Mouse (Mus musculus) limb, embryonic 10.5 days (tissue): Measurements from ENCODE around the gene L1td1. TPM values are rescaled to one million over a fixed set of nuclear protein-coding genes. Genes with fewer than 3 reads are reported as not detected.

Source experiments
- DNase-seq: peaks from one replicate; pipeline ENCODE4 v3.0.0-alpha.2; 2017; ENCODE audit warnings: low spot score
- H3K27ac ChIP-seq: fragments of 300-500 bp; sonication (generic); 2 replicates; pipeline ENCODE4 v1.5.1; 2016; ENCODE audit warnings: mild to moderate bottlenecking
- H3K27me3 ChIP-seq: fragments of 300-500 bp; sonication (generic); 2 replicates; pipeline ENCODE4 v1.6.1; 2016; ENCODE audit warnings: low read depth, mild to moderate bottlenecking; ENCODE audit not compliant: poor library complexity, severe bottlenecking
- H3K36me3 ChIP-seq: fragments of 300-500 bp; sonication (generic); 2 replicates; pipeline ENCODE4 v1.6.1; 2016; ENCODE audit warnings: mild to moderate bottlenecking, moderate library complexity
- H3K4me1 ChIP-seq: fragments of 300-500 bp; sonication (generic); 2 replicates; pipeline ENCODE4 v1.6.1; 2016
- H3K4me3 ChIP-seq: fragments of 300-500 bp; sonication (generic); 2 replicates; pipeline ENCODE4 v1.5.1; 2016; ENCODE audit warnings: mild to moderate bottlenecking, moderate library complexity
- H3K9me3 ChIP-seq: fragments of 300-500 bp; sonication (generic); replicated peaks from 2 replicates; pipeline ENCODE4 v1.6.1; 2016; ENCODE audit warnings: mild to moderate bottlenecking
- WGBS: fragments of 180-500 bp; shearing (Covaris S2); methylation state at CpG from one replicate; pipeline ENCODE4 v1.1.7; 2016; 5-methylcytosine and 5-hydroxymethylcytosine counted together
- polyA plus RNA-seq: library from polyadenylated mRNA; unstranded; fragments of >200 nt; fragmentation: Nextera tagmentation; extraction: Ambion mirVana; gene quantifications from 2 replicates; pipeline ENCODE4 v1.2.1, GENCODE M21; 2016

Gene L1td1
- polyA plus RNA-seq, 1 experiment from 2014 or later, result 0.61 TPM

DNA sequence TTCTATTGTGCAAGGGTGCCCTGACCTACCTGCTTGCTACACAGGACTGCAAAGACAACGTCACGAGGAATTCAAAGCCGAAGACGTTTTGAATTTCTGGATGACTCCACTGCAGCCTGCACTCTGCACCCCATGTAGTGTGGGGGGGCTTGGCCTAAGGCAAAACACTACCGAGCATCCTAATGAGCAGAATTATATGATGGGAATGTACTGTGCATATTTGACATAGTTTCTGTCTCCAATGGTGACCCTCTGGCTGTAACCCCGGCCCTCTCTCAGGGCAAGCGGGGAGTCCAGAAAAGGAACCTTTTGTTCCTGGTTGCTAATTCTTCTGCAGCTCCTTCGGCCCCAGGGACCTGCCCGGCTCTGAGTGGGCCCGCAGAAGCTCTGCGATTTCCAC lies 29.6 kb downstream of the L1td1 start:
- Histone ChIP-seq H3K9me3 (no peaks in the 10 kb centered on the region), H3K4me1 (no peaks in the 10 kb centered on the region), H3K4me3 (no peak overlapping the region), H3K36me3 (peaks cover 59% of the 10 kb centered on the region), H3K27ac (no peak overlapping the region), H3K27me3 (no peaks in the 10 kb centered on the region)
- DNase-seq, result no peak
- WGBS, result 79% methylated on average over 11 of the region's 11 CpGs

DNA sequence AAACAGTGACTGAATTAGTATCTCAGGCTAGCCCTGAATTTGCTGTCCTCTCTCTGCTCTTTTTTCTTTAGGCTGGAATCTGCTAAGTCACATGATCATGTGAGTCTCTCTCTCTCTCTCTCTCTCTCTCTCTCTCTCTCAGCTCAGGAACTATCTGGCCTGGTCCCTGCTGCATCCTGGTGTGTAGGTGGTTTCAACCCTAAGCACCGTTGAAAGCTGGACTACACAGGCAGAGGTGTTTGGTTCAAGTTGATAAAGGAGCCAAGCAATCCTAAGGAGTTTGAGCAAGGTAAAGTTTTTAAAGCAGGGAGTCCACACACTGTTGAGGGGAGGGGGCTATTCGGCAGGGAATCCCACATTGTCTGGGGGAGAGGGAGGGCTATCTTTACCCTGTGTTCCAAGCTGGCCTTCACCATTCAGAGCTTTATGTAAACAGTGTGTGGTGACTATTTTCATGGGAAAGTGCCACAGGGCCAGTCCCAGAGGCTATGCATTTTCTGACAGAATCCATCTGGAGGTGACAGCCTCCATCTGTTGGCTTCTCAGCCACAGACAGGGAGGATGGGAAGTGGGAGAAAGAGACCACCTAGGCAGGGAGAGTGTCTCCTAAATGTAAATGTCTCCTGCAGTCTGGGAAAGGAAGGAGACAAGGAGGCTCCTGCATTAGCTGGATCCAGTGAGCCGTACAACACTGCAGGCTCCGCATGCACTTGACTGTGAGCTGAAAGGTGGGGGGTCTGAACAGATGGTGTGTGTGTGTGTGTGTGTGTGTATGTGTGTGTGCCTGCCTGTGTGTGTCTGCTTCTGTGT lies 31.7 kb downstream of the L1td1 start:
- Histone ChIP-seq H3K4me3 (no peak overlapping the region), H3K27me3 (no peaks in the 10 kb centered on the region), H3K36me3 (peaks cover 71% of the 10 kb centered on the region), H3K27ac (0 out of 2 replicates have a peak overlapping the region, but pooled peaks have one; percentile 26), H3K9me3 (no peaks in the 10 kb centered on the region), H3K4me1 (no peaks in the 10 kb centered on the region)
- no peak for DNase-seq
- 69% methylated on average over 4 of the region's 4 CpGs for WGBS

DNA sequence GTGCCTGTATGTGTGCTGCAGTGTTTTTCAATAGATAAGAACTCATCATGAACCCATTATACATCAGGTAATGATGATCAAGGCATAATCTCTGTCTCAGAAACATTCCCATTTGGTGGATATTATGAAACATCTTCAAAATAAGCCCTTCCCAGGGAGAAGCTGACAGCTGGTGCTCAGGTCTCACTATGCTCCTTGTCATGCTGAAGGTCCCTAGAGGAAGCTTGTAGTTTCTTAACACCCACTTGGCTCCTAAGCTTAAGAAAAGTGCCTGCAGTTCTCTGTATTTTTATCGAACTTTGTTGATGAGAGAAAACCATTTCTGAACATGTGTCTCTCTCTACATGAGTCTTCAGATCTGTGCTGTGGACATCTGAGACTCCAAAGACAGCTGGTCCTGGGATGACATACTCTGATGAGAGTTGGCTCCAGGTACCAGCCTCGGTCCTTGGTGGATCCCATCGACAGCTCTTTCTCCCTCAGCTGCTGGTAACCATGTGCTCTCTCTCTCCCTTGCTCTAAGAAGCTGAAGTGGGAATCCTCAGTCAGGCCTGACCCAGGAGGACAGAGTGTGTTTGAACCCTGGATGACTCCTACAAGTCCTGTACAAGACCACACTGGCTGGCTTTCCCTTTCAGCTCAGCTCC lies 32.5 kb downstream of the L1td1 start:
- 85% methylated on average over 3 of the region's 3 CpGs for WGBS
- DNase-seq, result no peak
- Histone ChIP-seq H3K9me3 (no peaks in the 10 kb centered on the region), H3K27me3 (no peaks in the 10 kb centered on the region), H3K4me3 (no peak overlapping the region), H3K27ac (no peak overlapping the region), H3K36me3 (peaks cover 77% of the 10 kb centered on the region), H3K4me1 (no peaks in the 10 kb centered on the region)

DNA sequence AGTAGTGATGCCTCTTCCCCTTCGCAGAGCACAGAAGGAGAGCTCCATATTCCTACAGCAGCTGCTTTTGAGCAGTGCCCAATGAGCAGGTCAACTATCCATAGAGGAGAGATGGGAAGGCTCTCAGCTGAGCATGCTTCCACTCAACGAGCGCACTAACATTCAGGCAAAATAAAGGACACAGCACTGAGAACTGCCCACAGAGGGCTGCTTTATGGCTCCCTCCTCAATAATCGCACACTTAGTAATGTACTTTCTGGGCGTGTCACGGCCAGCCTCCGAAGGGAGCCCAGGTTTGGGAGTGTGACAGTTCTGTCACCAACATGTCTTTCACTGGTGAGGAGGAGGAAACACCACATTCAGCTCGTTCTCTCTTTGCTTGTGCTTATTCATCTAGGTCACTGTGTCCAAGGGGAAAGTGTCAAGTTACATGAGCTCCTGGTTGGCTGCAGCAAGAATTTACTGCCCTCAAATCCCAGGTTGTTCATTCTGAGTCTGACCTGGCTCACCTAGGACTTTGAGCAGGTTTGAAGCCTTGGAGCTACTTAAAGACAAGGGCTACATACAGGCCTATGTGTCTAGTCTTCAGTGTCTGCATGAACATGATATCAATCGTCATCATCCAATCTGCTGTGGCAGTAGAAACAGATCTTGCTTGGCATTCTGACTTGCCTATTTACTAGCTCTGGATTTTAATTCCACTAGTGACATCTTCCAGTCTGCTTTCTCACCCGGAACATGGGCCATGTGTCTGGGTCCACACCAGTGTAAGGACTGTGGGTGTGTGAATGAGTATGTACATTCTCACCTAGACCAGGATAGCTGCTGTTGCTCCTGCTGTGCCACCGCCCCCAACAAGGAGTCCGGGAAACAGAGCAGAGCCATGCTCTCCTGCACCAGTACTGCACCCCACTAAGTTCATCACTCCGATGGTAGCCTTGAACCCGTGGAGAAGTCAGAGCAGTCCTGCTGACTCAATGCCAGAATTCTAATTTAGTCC lies 40.9 kb downstream of the L1td1 start:
- DNase-seq, result no peak
- Histone ChIP-seq H3K27me3 (no peaks in the 10 kb centered on the region), H3K4me3 (no peak overlapping the region), H3K27ac (peak overlapping the region; percentile 27; the same call in 1 of the 2 replicates), H3K36me3 (peaks cover 67% of the 10 kb centered on the region), H3K4me1 (peaks cover 15% of the 10 kb centered on the region), H3K9me3 (no peaks in the 10 kb centered on the region)
- WGBS, result 73% methylated on average over 14 of the region's 14 CpGs

DNA sequence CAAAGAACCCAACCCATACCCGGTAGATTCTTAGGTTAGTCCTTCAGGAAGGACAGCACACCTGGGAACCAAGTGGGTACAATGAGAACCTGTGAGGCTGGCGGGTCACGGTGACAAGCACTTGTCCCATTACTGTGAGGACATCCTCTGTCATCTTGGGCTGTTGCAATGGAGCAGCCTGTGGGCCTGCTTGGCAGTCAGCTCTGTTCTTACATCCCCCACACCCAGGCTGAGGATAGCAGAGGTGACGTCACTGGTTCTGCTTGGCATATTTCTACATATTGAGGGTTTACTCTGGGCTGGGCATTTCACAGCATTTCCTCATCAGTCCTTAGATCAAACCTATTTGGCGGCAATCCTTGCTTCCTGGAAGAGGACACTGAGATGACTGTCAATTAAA lies 47.3 kb downstream of the L1td1 start:
- no peak overlapping the region for H3K27ac ChIP-seq
- peaks cover 58% of the 10 kb centered on the region for H3K36me3 ChIP-seq
- no peak for DNase-seq
- peaks cover 28% of the 10 kb centered on the region for H3K4me1 ChIP-seq
- WGBS, result 91% methylated on average over 5 of the region's 5 CpGs
- no peaks in the 10 kb centered on the region for H3K9me3 ChIP-seq
- H3K4me3 ChIP-seq, result no peak overlapping the region
- H3K27me3 ChIP-seq, result no peaks in the 10 kb centered on the region

DNA sequence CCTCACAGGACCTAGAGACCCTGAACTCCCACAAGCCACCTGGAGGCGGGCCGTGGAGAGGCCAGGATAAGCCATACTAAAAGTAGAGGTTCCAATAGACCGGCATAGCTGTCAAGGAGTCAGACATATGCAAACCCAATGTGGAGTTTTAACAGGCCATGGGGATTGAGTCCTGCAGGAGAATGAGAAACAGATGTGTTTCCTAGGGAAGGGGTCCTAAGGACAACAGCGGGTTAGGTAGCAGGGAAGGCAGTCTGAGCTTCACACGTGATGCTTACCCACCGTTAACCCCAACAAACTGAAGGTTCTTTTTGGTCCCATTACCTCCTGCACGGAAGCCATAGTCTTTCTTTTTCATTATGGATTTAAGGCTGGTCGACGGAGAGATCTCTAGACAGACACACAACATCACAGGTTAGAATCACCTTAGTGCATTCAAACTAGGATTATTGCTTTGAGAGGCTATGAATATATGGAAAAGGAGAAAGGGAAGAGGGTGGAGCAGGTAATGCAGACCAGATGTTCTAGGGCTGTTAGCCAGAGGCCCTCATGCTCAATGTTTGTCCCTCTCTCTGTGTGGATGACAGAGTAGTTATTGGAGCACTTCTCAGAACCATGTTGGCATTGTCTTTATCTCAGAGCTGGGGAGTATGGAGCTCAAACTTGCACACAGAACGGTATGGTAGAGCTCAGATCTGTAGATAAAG lies 50.3 kb downstream of the L1td1 start:
- Histone ChIP-seq H3K27ac (peak overlapping the region; percentile 81), H3K9me3 (no peaks in the 10 kb centered on the region), H3K4me1 (peaks cover 51% of the 10 kb centered on the region), H3K4me3 (peak overlapping the region; percentile 6; the same call in 1 of the 2 replicates), H3K27me3 (peaks cover 7% of the 10 kb centered on the region; the same call in 1 of the 2 replicates), H3K36me3 (peaks cover 45% of the 10 kb centered on the region)
- 42% methylated on average over 10 of the region's 10 CpGs for WGBS
- peak; percentile 52 for DNase-seq

DNA sequence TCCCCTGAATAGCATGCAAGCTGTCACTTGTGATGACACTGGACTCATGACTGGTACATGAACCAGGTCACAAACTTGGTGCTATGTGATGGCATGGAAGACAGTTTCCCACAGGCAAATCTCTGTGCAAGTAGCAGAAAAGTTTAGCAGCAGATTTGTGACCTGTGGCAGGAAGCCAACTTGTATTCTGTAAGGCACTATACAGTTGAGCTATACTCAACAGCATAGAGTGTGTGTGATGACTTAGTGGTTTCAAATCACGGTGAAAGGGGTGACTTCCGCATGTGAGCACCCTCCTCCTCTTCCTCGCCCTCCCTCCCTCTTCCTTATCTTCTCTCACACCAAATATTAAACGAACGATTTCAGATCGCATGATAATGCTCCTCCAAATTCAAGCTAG lies 50.9 kb downstream of the L1td1 start:
- Histone ChIP-seq H3K9me3 (no peaks in the 10 kb centered on the region), H3K4me1 (peaks cover 51% of the 10 kb centered on the region), H3K27ac (peak overlapping the region; percentile 81), H3K27me3 (peaks cover 7% of the 10 kb centered on the region; the same call in 1 of the 2 replicates), H3K36me3 (peaks cover 41% of the 10 kb centered on the region), H3K4me3 (0 out of 2 replicates have a peak overlapping the region, but pooled peaks have one; percentile 6)
- WGBS, result 81% methylated on average over 6 of the region's 6 CpGs
- DNase-seq, result no peak

DNA sequence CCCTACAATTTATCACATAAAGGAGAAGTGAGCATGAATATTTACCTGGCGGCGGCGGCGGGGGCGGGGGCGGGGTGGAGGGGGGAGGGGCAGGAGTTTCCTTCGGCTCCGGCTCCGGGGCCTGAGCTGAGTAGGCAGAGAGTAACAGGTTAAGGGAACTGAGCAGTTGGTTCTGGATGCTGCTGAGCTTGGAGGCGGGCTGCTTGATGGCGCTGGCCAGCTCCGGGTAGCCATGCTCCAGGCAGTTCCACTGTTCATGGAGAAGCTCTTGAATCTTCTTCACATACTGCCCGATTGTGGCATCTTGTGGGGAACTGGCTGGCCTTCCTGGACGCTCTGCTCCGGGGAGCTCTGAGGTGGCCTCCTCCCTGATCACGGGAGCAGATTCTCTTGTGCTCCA lies 51.7 kb downstream of the L1td1 start:
- peak; percentile 37 for DNase-seq
- Histone ChIP-seq H3K27me3 (peaks cover 7% of the 10 kb centered on the region; the same call in 1 of the 2 replicates), H3K4me3 (no peak overlapping the region), H3K36me3 (peaks cover 39% of the 10 kb centered on the region), H3K4me1 (peaks cover 51% of the 10 kb centered on the region), H3K27ac (peak overlapping the region; percentile 81), H3K9me3 (no peaks in the 10 kb centered on the region)
- WGBS, result 9% methylated on average over 16 of the region's 16 CpGs

DNA sequence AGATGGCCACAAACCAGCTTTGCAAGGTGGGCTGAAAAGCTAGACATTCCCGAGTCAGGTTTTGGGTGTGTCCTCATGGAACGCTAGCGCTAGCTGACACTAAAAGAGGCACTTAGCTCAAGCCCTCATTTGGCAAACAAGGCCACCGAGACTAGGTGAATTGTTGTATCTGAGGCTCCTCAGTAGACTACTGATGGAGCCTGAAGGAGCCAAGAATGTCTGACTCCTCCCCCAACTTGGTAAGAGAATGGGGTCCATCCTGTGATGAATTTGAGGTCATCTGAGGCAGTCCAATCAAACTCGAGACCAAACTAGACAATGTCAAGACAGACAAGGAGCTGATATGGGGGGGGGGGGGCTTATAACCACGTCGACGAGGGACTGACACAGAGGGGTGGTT lies 59.3 kb downstream of the L1td1 start:
- no peaks in the 10 kb centered on the region for H3K9me3 ChIP-seq
- H3K27me3 ChIP-seq, result no peaks in the 10 kb centered on the region
- H3K4me1 ChIP-seq, result peaks cover 44% of the 10 kb centered on the region
- no peak overlapping the region for H3K27ac ChIP-seq
- H3K36me3 ChIP-seq, result peaks cover 24% of the 10 kb centered on the region
- no peak overlapping the region for H3K4me3 ChIP-seq
- WGBS, result 40% methylated on average over 8 of the region's 8 CpGs
- DNase-seq, result no peak

DNA sequence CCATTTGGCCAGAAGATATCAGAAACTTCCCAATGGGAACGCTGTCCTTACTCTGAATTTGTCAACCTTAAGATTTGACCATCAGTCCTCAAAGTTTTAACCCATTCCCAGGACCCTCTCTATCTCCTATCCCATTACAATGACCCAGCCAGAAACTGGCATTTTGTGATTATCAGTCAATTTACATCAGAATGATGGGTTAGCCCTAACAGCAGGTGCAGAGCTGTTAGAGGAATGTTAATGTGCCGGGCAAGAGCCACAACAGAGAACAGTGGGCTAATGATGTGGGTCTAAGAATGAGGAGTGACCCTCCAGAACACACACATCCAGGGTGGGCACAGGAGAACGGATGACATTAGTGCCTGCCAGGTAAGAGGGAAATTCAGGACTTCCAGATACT lies 59.7 kb downstream of the L1td1 start:
- DNase-seq, result no peak
- Histone ChIP-seq H3K36me3 (peaks cover 24% of the 10 kb centered on the region), H3K27me3 (no peaks in the 10 kb centered on the region), H3K4me1 (peaks cover 46% of the 10 kb centered on the region), H3K4me3 (no peak overlapping the region), H3K27ac (no peak overlapping the region), H3K9me3 (no peaks in the 10 kb centered on the region)
- whole genome bisulfite sequencing, result 24% methylated on average over 3 of the region's 3 CpGs
